Mouse (Mus musculus) testis, adult 2 months (tissue): ENCODE results near the gene D430019H16Rik. TPM values are rescaled to one million over a fixed set of nuclear protein-coding genes. Genes with fewer than 3 reads are reported as not detected.

Experiments used
- H3K27ac ChIP-seq: fragments of 200-500 bp; 2 replicates; pipeline ENCODE4 v1.5.1; 2012; ENCODE audit warnings: low read depth, low read length; ENCODE audit not compliant: control insufficient read depth, insufficient read depth
- H3K27me3 ChIP-seq: fragments of 200-500 bp; 2 replicates; pipeline ENCODE4 v1.6.1; 2012; ENCODE audit warnings: mild to moderate bottlenecking, low read length, moderate library complexity; ENCODE audit not compliant: control insufficient read depth, insufficient read depth
- H3K36me3 ChIP-seq: fragments of 200-500 bp; 2 replicates; pipeline ENCODE4 v1.6.1; 2012; ENCODE audit warnings: mild to moderate bottlenecking, low read length; ENCODE audit not compliant: control insufficient read depth, insufficient read depth
- H3K4me1 ChIP-seq: fragments of 200-500 bp; 2 replicates; pipeline ENCODE4 v1.6.1; 2012; ENCODE audit warnings: low read length; ENCODE audit not compliant: control insufficient read depth, insufficient read depth
- H3K4me3 ChIP-seq: fragments of 200-500 bp; 2 replicates; pipeline ENCODE4 v1.5.1; 2012; ENCODE audit warnings: low read depth, mild to moderate bottlenecking, low read length, moderate library complexity, mixed read lengths; ENCODE audit not compliant: control insufficient read depth
- CTCF ChIP-seq: fragments of 200-500 bp; IDR thresholded peaks from 2 replicates; pipeline ENCODE4 v1.5.1; 2012; ENCODE audit warnings: low read depth, mild to moderate bottlenecking, inconsistent platforms, low read length, moderate library complexity; ENCODE audit not compliant: control insufficient read depth, insufficient read depth, insufficient replicate concordance
- POLR2A ChIP-seq: fragments of 200-500 bp; IDR thresholded peaks from 2 replicates; pipeline ENCODE4 v1.6.1; 2012; ENCODE audit warnings: low read depth, mild to moderate bottlenecking, inconsistent platforms, low read length, moderate library complexity; ENCODE audit not compliant: control insufficient read depth
- polyA plus RNA-seq: library from polyadenylated mRNA; depleted of rRNA; stranded (reverse); fragments of >200 nt; gene quantifications from 2 replicates; pipeline ENCODE4 v1.2.3, GENCODE M21; 2012; rRNA removed

Gene D430019H16Rik
- polyA plus RNA-seq, 1 experiment: 0.88 TPM

GRCm38 (mm10) chr12:105541590-105542402 is 88.1 kb downstream of the D430019H16Rik start:
- TF ChIP-seq CTCF (no peak), POLR2A (no peak)
- Histone ChIP-seq H3K36me3 (no peaks in the 10 kb centered on the region), H3K27ac (no peak overlapping the region), H3K4me1 (no peaks in the 10 kb centered on the region), H3K4me3 (no peak overlapping the region), H3K27me3 (no peaks in the 10 kb centered on the region)

DNA sequence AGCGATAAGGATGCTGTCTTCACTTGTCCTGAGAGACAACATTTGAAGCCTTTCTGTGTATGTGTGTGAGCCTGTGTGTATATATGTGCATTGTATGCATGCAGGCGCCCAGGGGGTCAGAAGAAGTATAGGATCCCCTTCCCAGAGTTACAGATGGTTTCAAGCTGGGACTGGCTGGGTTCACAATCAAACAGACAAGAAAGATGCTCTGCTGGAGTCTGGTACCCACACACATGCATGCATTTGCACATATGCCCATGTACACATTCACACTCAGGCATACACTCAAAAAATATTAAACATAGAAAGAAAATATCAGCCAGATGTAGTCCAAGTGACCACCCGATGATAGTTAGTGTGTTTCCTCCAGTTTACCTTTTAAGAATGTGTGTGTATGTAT is 88.9 kb downstream of the D430019H16Rik start:
- Histone ChIP-seq H3K36me3 (no peaks in the 10 kb centered on the region), H3K4me1 (no peaks in the 10 kb centered on the region), H3K27me3 (no peaks in the 10 kb centered on the region), H3K4me3 (no peak overlapping the region), H3K27ac (no peak overlapping the region)
- TF ChIP-seq CTCF (no peak), POLR2A (no peak)

Other genes starting within 250 kb of the D430019H16Rik start
- 1.1 and 1.8 TPM in 2 replicates for gene Tcl1, start 231.1 kb upstream of the D430019H16Rik start, polyA plus RNA-seq
- 0.05 and 0.14 TPM in 2 replicates for gene Tunar, start 120.0 kb upstream of the D430019H16Rik start, polyA plus RNA-seq
- gene Bdkrb2, start 109.4 kb downstream of the D430019H16Rik start, polyA plus RNA-seq: 0.61 and 0.62 TPM in 2 replicates
- 0.88 and 1.0 TPM in 2 replicates for gene Bdkrb1, start 149.2 kb downstream of the D430019H16Rik start, polyA plus RNA-seq
- 9.8 and 10.8 TPM in 2 replicates for gene Gskip, start 231.0 kb downstream of the D430019H16Rik start, polyA plus RNA-seq
- gene Atg2b, start 231.4 kb downstream of the D430019H16Rik start, polyA plus RNA-seq: 21.9 and 23.2 TPM in 2 replicates